Mouse (Mus musculus) lung, embryonic 16.5 days (tissue): ENCODE measurements at regions not wholly inside any gene's neighbourhood (a gene's known extent, or its start where the extent isn't known, plus 50 kb on each side); places are given as distances from the start of the nearest gene placed in this dataset.
A peak's percentile ranks its signal among the peaks of the same experiment; 100 is the strongest.
"Not testable (repeated sequence)": the region's sequence is repeated elsewhere in the genome, so short reads cannot be mapped to it uniquely, and the experiment has no call there.

Experiments used
- ATAC-seq: fragments of 200-750 bp; cut with Nextera tagmentation; 2 replicates; pipeline ENCODE4 v1.8.0; 2017; ENCODE audit warnings: low read depth, mild to moderate bottlenecking, moderate library complexity
- H3K27ac ChIP-seq: fragments of 300-500 bp; sonication (generic); 2 replicates; pipeline ENCODE4 v1.5.1; 2014; ENCODE audit warnings: mild to moderate bottlenecking, control low read depth, low read length
- H3K27me3 ChIP-seq: fragments of 300-500 bp; sonication (generic); 2 replicates; pipeline ENCODE4 v1.6.1; 2014; ENCODE audit warnings: low read depth, low read length, mixed read lengths; ENCODE audit not compliant: control insufficient read depth, insufficient read depth
- H3K36me3 ChIP-seq: fragments of 300-500 bp; sonication (generic); 2 replicates; pipeline ENCODE4 v1.6.1; 2014; ENCODE audit warnings: low read length; ENCODE audit not compliant: control insufficient read depth, insufficient read depth
- H3K4me1 ChIP-seq: fragments of 300-500 bp; sonication (generic); replicated peaks from 2 replicates; pipeline ENCODE4 v1.6.1; 2014; ENCODE audit warnings: low read length, mixed read lengths; ENCODE audit not compliant: control insufficient read depth, insufficient read depth
- H3K4me2 ChIP-seq: fragments of 300-500 bp; sonication (generic); 2 replicates; pipeline ENCODE4 v1.6.1; 2014; ENCODE audit warnings: low read depth, low read length, control low read depth
- H3K4me3 ChIP-seq: fragments of 300-500 bp; sonication (generic); 2 replicates; pipeline ENCODE4 v1.5.1; 2014; ENCODE audit warnings: mild to moderate bottlenecking, low read length, control low read depth
- H3K9ac ChIP-seq: fragments of 300-500 bp; sonication (generic); 2 replicates; pipeline ENCODE4 v1.6.1; 2014; ENCODE audit warnings: low read length, control low read depth
- H3K9me3 ChIP-seq: fragments of 300-500 bp; sonication (generic); 2 replicates; pipeline ENCODE4 v1.6.1; 2016; ENCODE audit warnings: low read length; ENCODE audit not compliant: control insufficient read depth
- WGBS: fragments of 180-500 bp; shearing (Covaris S2); extraction: QIAGEN DNeasy Blood & Tissue Kit; methylation state at CpG from one replicate; pipeline ENCODE4 v1.1.7; 2014; 5-methylcytosine and 5-hydroxymethylcytosine counted together

DNA sequence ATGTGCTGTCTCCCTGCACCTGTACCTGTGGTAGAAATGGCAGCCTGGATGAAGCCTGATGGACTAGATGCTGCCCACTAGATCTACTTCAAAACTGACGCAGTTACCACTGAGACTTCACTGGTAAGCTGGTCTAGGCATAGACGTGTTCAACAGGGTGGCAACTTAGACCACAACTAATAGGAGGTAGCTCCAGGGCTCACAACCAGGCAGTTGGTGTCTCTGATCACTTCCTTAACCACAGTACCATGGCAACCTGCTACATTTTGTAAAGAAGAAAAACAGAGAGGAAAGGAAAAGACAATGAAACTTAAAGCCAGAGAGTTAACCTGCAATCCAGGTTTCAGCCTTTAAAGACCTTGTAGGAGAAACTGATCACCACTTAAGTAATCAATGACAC is 131.9 kb upstream of the Prkcq start:
- H3K9me3 ChIP-seq: no peaks in the 10 kb centered on the region
- H3K4me3 ChIP-seq: no peak overlapping the region
- H3K27me3 ChIP-seq: no peaks in the 10 kb centered on the region
- no peak overlapping the region for H3K4me2 ChIP-seq
- H3K27ac ChIP-seq: no peak overlapping the region
- no peaks in the 10 kb centered on the region for H3K4me1 ChIP-seq
- WGBS: 69% methylated on average over 2 of the region's 2 CpGs
- no peaks in the 10 kb centered on the region for H3K36me3 ChIP-seq
- H3K9ac ChIP-seq: no peak overlapping the region
- ATAC-seq: no peak

DNA sequence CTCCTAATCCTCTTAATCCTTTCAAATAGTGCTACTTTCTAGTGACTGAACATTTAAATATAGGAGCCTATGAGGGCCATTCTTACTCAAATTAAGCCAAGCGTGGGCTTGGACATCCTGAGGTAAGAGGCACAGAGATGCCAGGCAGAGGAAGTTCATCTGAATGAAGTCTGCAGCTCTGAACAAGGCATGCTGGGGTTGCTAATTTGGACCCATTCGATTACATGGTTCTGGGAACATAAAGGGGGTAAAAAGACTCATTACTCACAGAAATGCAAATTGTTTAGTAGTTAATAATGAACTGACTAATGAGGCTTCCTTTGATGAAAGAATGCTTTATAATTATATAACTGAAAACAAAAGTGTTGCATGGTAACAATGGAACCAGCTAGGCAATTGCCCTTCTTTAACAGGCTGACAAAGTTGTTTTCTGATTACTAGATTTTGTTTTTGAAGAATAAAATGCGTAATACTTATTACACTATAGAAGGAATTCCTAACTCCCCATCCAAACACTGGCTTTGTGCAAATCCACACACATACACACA is 127.1 kb upstream of the Prkcq start:
- Histone ChIP-seq H3K4me1 (no peaks in the 10 kb centered on the region), H3K36me3 (no peaks in the 10 kb centered on the region), H3K9me3 (no peaks in the 10 kb centered on the region), H3K4me3 (no peak overlapping the region), H3K27ac (no peak overlapping the region), H3K9ac (no peak overlapping the region), H3K4me2 (no peak overlapping the region), H3K27me3 (no peaks in the 10 kb centered on the region)
- ATAC-seq: no peak
- WGBS: 83% methylated on average over 3 of the region's 3 CpGs

DNA sequence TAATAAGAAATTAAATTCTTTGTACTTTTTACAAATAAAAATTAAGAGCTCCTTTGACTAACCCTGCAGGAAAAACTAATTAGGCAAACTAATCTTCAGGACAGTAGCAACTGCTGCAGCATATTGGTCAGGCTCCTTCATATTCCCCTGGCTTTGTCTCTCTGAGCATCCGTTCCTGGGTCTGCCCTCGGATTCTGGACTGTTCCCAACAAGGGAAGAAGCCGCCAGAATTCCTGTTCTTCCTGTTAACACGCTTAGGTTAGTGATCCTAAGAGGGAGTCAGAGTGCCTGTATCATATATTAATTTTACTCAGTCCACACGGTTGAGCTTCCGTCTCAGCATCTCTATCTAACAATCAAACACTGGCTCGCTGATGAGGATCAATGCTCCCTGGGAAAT is 120.3 kb upstream of the Prkcq start:
- Histone ChIP-seq H3K36me3 (no peaks in the 10 kb centered on the region), H3K27me3 (no peaks in the 10 kb centered on the region), H3K4me1 (no peaks in the 10 kb centered on the region), H3K4me2 (no peak overlapping the region), H3K9me3 (no peaks in the 10 kb centered on the region), H3K27ac (no peak overlapping the region), H3K9ac (no peak overlapping the region), H3K4me3 (no peak overlapping the region)
- no peak for ATAC-seq
- 86% methylated on average over 7 of the region's 7 CpGs for WGBS

DNA sequence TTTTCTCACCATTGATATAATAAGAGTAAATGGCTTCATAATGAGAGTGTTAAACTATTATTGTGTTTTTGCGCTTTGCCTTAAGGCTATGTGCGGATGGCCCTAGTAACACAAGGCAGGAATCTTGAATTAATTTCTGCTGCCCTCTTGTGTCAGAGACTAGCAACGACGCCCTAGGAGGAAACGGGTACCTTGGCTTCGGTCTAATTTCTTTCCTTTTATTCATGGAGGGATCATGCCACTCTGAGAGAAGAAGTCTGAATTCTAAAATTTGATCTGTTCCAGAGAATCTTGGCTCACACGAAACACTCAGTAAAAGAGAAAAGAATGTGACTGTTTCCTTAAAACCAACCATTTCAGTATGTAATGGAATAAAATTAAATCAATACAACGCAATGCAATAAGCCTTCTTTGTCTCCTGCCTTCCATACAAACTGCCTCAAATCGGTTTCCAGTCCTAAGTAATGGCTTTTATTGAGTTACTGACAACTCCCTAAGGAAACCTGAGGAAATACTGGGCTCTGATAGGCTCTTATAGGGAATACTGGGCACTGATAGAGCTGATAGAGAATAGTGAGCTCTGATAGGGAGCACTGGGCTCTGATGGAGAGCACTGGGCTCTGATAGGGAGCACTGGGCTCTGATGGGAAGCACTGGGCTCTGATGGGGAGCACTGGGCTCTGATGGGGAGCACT is 112.0 kb upstream of the Prkcq start:
- no peak overlapping the region for H3K27ac ChIP-seq
- no peak overlapping the region for H3K4me3 ChIP-seq
- 19% methylated on average over 9 of the region's 9 CpGs for whole genome bisulfite sequencing

DNA sequence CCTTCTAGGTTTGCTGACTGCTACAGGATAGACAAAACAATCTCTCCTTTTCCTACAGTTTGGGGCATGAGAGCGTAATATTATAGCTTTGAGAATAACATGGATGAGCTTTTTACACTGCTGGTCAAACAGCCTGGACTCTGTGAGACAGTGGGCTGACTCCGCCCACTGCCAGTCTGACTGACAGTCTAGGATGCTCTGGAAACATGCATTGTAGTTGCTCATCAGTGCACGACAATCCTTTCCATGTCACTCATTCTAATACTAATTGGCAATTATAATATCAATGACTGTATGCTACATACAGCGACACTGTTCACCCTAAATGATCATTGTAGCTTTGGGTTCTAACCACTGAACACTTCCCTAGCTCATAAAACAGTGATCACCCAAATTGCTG is 104.5 kb upstream of the Prkcq start:
- H3K36me3 ChIP-seq: no peaks in the 10 kb centered on the region
- no peak overlapping the region for H3K27ac ChIP-seq
- H3K27me3 ChIP-seq: no peaks in the 10 kb centered on the region
- H3K4me3 ChIP-seq: no peak overlapping the region
- H3K9ac ChIP-seq: no peak overlapping the region
- H3K4me2 ChIP-seq: no peak overlapping the region
- H3K4me1 ChIP-seq: no peaks in the 10 kb centered on the region
- ATAC-seq: no peak
- H3K9me3 ChIP-seq: no peaks in the 10 kb centered on the region
- 73% methylated on average over 4 of the region's 4 CpGs for WGBS

More for the DNA sequence above, 112.0 kb upstream of the Prkcq start:
- Histone ChIP-seq H3K9me3 (no peaks in the 10 kb centered on the region), H3K4me1 (no peaks in the 10 kb centered on the region), H3K27me3 (no peaks in the 10 kb centered on the region), H3K36me3 (no peaks in the 10 kb centered on the region), H3K4me2 (no peak overlapping the region), H3K9ac (no peak overlapping the region)
- ATAC-seq: peak; percentile 62; the same call in 1 of the 2 replicates

DNA sequence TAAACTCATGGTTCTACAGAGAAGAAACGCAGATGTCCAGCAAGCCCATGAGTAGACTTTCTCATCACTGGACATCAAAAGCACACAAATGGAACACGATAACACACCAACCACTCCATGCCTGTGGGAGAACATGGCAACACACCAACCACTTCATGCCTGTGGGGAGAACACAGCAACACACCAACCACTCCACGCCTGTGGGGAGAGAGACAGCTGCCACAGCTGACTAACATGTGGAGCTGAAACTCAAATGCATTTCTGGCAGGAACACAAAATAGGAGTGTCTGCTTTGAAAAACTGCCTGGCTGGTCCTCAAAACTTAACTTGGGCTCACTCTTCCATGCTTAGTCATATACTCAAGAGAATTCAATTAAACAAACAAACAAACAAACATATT is 88.4 kb upstream of the Prkcq start:
- Histone ChIP-seq H3K9ac (no peak overlapping the region), H3K27ac (no peak overlapping the region), H3K4me2 (no peak overlapping the region), H3K9me3 (no peaks in the 10 kb centered on the region), H3K4me3 (no peak overlapping the region), H3K36me3 (no peaks in the 10 kb centered on the region), H3K27me3 (no peaks in the 10 kb centered on the region), H3K4me1 (no peaks in the 10 kb centered on the region)
- ATAC-seq: no peak
- WGBS: 85% methylated on average over 3 of the region's 3 CpGs

DNA sequence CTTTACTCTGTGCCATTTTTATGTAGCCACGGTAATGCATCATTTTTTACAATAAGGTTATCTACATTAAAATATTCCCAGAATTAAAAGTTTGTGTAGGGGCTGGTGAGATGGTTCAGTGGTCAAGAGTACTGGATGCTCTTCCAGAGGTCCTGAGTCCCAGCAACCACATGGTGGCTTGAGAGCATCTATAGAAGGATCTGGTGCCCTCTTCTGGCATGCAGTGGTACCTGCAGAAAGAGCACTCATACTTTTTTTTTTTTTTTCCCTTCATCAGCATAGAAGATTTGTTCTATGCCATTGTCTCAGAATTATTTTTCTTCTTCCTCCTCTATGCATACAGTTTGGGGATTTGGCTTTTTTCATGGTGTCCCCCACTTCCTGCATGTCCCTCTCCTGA is 84.9 kb upstream of the Prkcq start:
- H3K4me1 ChIP-seq: no peaks in the 10 kb centered on the region
- H3K36me3 ChIP-seq: no peaks in the 10 kb centered on the region
- 15% methylated on average over 1 of the region's 1 CpGs for WGBS
- H3K4me3 ChIP-seq: no peak overlapping the region
- H3K4me2 ChIP-seq: no peak overlapping the region
- H3K9ac ChIP-seq: no peak overlapping the region
- H3K27me3 ChIP-seq: no peaks in the 10 kb centered on the region
- H3K27ac ChIP-seq: no peak overlapping the region
- H3K9me3 ChIP-seq: no peaks in the 10 kb centered on the region
- ATAC-seq: no peak

DNA sequence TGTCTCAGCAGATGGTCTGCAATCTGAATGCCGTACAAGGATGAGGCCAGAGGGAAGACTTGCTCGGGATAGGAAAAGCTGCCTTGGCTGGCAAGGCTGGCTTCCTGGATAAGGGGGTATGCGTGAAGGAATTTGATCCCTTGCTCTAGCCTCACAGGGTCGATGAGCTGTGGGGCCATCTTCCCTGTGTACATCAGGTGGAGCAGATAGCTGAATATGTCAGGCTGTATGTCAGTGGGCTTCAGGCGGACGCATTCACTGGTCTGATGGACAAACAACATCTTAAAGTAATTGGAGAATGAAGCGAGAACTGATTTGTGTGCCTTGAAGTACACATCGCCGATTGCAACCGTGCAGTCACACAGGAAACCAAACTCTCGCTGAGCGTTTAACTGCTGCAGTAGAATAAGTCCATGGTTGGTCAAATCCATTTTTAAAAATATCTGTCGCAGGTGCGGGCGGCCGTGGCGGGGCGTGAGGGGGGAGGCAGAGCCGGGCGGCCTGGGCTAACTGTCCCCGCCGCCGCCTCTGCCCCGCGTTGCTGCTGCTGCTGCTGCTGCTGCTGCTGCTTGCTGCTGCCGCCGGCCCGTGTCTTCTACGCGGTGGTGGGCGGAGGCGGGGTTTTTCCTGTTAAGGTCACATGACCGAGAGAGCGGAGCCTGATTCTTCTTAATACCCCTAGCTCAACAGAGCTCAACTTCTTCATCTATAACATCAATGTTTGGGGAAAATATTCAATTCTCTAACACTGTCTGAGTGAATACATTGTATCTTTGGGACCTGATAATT is 71.9 kb upstream of the Prkcq start:
- Histone ChIP-seq H3K4me3 (peak overlapping the region; percentile 36), H3K4me2 (peak overlapping the region; percentile 56)
- WGBS: 30% methylated on average over 32 of the region's 34 CpGs
- peak; percentile 49; the same call in 1 of the 2 replicates for ATAC-seq
- not testable (repeated sequence) for H3K27me3 ChIP-seq, H3K4me1 ChIP-seq, H3K27ac ChIP-seq, H3K36me3 ChIP-seq, H3K9me3 ChIP-seq, H3K9ac ChIP-seq

DNA sequence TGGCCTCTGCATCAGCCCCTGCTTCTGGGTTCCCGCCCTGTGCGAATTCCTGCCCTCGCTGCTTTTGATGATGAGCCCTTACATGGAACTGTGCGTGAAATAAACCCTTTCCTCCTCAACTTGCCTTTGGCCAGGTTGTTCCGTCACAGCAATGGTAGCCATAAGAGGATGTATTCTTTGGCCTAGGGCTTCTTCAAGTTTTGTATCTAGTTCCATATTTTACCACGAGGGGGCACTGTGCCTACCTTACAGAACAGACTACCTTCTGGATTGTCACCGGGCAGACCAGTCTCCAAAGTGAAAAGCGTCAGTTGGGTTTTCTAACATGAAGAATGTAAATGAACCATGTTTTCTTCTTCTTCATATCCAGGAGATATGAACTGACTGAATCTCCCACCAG is 58.7 kb upstream of the Prkcq start:
- no peak for ATAC-seq
- WGBS: 33% methylated on average over 8 of the region's 8 CpGs
- Histone ChIP-seq H3K27ac (no peak overlapping the region), H3K9me3 (no peaks in the 10 kb centered on the region), H3K9ac (no peak overlapping the region), H3K4me3 (no peak overlapping the region), H3K4me1 (no peaks in the 10 kb centered on the region), H3K4me2 (no peak overlapping the region), H3K27me3 (no peaks in the 10 kb centered on the region), H3K36me3 (no peaks in the 10 kb centered on the region)
